Mouse (Mus musculus): ENCODE data around the gene Tmem259. TPM values are rescaled to one million over a fixed set of nuclear protein-coding genes. Genes with fewer than 3 reads are reported as not detected.

Gene Tmem259
- total and polyA plus RNA-seq, 3 experiments = 62.0 to 150 TPM; not detected in 1

- no peaks in the 10 kb centered on the region for H3K79me2 ChIP-seq (ENCODE audit: control insufficient read depth, insufficient read depth, low read length, poor library complexity)
- H3K27me3 ChIP-seq (ENCODE audit: control insufficient read depth in 1 of 2, insufficient read depth in 2 of 2, low read length in 2 of 2) = no peaks in the 10 kb centered on the region
- H3K36me3 ChIP-seq (ENCODE audit: control insufficient read depth in 1 of 2, insufficient read depth in 2 of 2, low read length in 2 of 2) = no peaks in the 10 kb centered on the region; a peak in 1 of 4 replicates
- H3K9ac ChIP-seq (ENCODE audit: control insufficient read depth, low read depth, low read length, poor library complexity, severe bottlenecking) = no peak overlapping the region
- no peak for DNase-seq (ENCODE audit: low read depth, low spot score)
- H3K27ac ChIP-seq (ENCODE audit: control insufficient read depth, low read depth, low read length) = no peak overlapping the region
- H3K4me3 ChIP-seq (ENCODE audit: control insufficient read depth in 1 of 2, insufficient read depth in 1 of 2, low read depth in 2 of 2, low read length in 2 of 2) = no peak overlapping the region
- no peaks in the 10 kb centered on the region for H3K4me1 ChIP-seq (ENCODE audit: control insufficient read depth in 1 of 2, insufficient read depth in 2 of 2, low read length in 2 of 2)
- TF ChIP-seq CTCF (IDR thresholded peaks at IDR 0.05 in 2 of 3, conservative IDR thresholded peaks at IDR 0.05 in 1 of 3; ENCODE audit: control insufficient read depth in 1 of 3, insufficient read depth in 1 of 3, low read depth in 2 of 3, low read length in 3 of 3, poor library complexity in 1 of 3, severe bottlenecking in 1 of 3) (no peak), POLR2A (IDR thresholded peaks at IDR 0.05; ENCODE audit: control insufficient read depth in 1 of 2, insufficient read depth in 1 of 2, low read depth in 1 of 2, low read length in 2 of 2, poor library complexity in 1 of 2) (0 out of 4 replicates have a peak, but pooled peaks of 1 of the 2 experiments have one; percentile 21), HCFC1 (IDR thresholded peaks at IDR 0.05; ENCODE audit: low read depth, low read length) (no peak), NRF1 (IDR thresholded peaks at IDR 0.05; ENCODE audit: insufficient read depth, low read depth, low read length, poor library complexity, severe bottlenecking) (no peak)
- no peaks in the 10 kb centered on the region for H3K9me3 ChIP-seq (replicated peaks; ENCODE audit: insufficient read depth, low read length)
Measured at GRCm38 (mm10) chr10:79972831-79973230, 11.3 kb downstream of the Tmem259 start.

- DNase-seq (ENCODE audit: low read depth, low spot score) = no peak
- H3K4me3 ChIP-seq (ENCODE audit: control insufficient read depth in 1 of 2, insufficient read depth in 1 of 2, low read depth in 2 of 2, low read length in 2 of 2) = no peak overlapping the region
- no peaks in the 10 kb centered on the region; a peak in 1 of 4 replicates for H3K36me3 ChIP-seq (ENCODE audit: control insufficient read depth in 1 of 2, insufficient read depth in 2 of 2, low read length in 2 of 2)
- H3K9ac ChIP-seq (ENCODE audit: control insufficient read depth, low read depth, low read length, poor library complexity, severe bottlenecking) = no peak overlapping the region
- H3K9me3 ChIP-seq (replicated peaks; ENCODE audit: insufficient read depth, low read length) = no peaks in the 10 kb centered on the region
- H3K79me2 ChIP-seq (ENCODE audit: control insufficient read depth, insufficient read depth, low read length, poor library complexity) = no peaks in the 10 kb centered on the region
- TF ChIP-seq GABPA (IDR thresholded peaks at IDR 0.05; ENCODE audit: low read depth, low read length) (no peak), TCF12 (IDR thresholded peaks at IDR 0.05; ENCODE audit: low read depth, low read length) (no peak), SMC3 (IDR thresholded peaks at IDR 0.05; ENCODE audit: low read depth, low read length) (no peak), MAX (IDR thresholded peaks at IDR 0.05; ENCODE audit: low read length) (no peak), NELFE (IDR thresholded peaks at IDR 0.05; ENCODE audit: low read depth, low read length) (no peak), ZC3H11A (IDR thresholded peaks at IDR 0.05; ENCODE audit: low read depth, low read length) (no peak), MXI1 (IDR thresholded peaks at IDR 0.05; ENCODE audit: low read depth, low read length) (no peak)
- H3K27me3 ChIP-seq (ENCODE audit: control insufficient read depth in 1 of 2, insufficient read depth in 2 of 2, low read length in 2 of 2) = no peaks in the 10 kb centered on the region
- no peaks in the 10 kb centered on the region for H3K4me1 ChIP-seq (ENCODE audit: control insufficient read depth in 1 of 2, insufficient read depth in 2 of 2, low read length in 2 of 2)
- H3K27ac ChIP-seq (ENCODE audit: control insufficient read depth, low read depth, low read length) = no peak overlapping the region
Measured at GRCm38 (mm10) chr10:79971183-79971497, 13.0 kb downstream of the Tmem259 start.

- H3K36me3 ChIP-seq (ENCODE audit: control insufficient read depth in 1 of 2, insufficient read depth in 2 of 2, low read length in 2 of 2) = no peaks in the 10 kb centered on the region; a peak in 1 of 4 replicates
- no peaks in the 10 kb centered on the region for H3K79me2 ChIP-seq (ENCODE audit: control insufficient read depth, insufficient read depth, low read length, poor library complexity)
- H3K9me3 ChIP-seq (replicated peaks; ENCODE audit: insufficient read depth, low read length) = no peaks in the 10 kb centered on the region
- no peak within 1 kb of the TSS for H3K9ac ChIP-seq (ENCODE audit: control insufficient read depth, low read depth, low read length, poor library complexity, severe bottlenecking)
- no peak within 1 kb of the TSS for H3K4me3 ChIP-seq (ENCODE audit: control insufficient read depth in 1 of 2, insufficient read depth in 1 of 2, low read depth in 2 of 2, low read length in 2 of 2)
- H3K27ac ChIP-seq (ENCODE audit: control insufficient read depth, low read depth, low read length) = no peak within 1 kb of the TSS
- no peak for DNase-seq (ENCODE audit: low read depth, low spot score)
- H3K4me1 ChIP-seq (ENCODE audit: control insufficient read depth in 1 of 2, insufficient read depth in 2 of 2, low read length in 2 of 2) = no peaks in the 10 kb centered on the region
- H3K27me3 ChIP-seq (ENCODE audit: control insufficient read depth in 1 of 2, insufficient read depth in 2 of 2, low read length in 2 of 2) = no peaks in the 10 kb centered on the region
- TF ChIP-seq MYC (IDR thresholded peaks at IDR 0.05; ENCODE audit: low read depth, low read length) = no peak
- TF ChIP-seq CHD1 (IDR thresholded peaks at IDR 0.05; ENCODE audit: low read depth, low read length) = no peak
- no peak for TF ChIP-seq MEF2A (IDR thresholded peaks at IDR 0.05; ENCODE audit: extremely low read depth, insufficient replicate concordance, low read depth, low read length, poor library complexity, severe bottlenecking)
- TF ChIP-seq POLR2AphosphoS2 (IDR thresholded peaks at IDR 0.05; ENCODE audit: low read length) = no peak
Measured at GRCm38 (mm10) chr10:79970415-79971182, 13.5 kb downstream of the Tmem259 start, which contains the start of gene Grin3b. Gene Grin3b (plus strand): TSS chr10:79970715.
